Mouse (Mus musculus): ENCODE measurements at regions not wholly inside any gene's neighbourhood (a gene's known extent, or its start where the extent isn't known, plus 50 kb on each side); places are given as distances from the start of the nearest gene placed in this dataset.

GRCm38 (mm10) chr8:8183233-8183622, 477.8 kb downstream of the Efnb2 start:
- DNase-seq (ENCODE audit: low spot score), result no peak

- no peak for DNase-seq (ENCODE audit: low spot score)
Measured at GRCm38 (mm10) chr8:8182616-8183232, 478.3 kb downstream of the Efnb2 start.

DNA sequence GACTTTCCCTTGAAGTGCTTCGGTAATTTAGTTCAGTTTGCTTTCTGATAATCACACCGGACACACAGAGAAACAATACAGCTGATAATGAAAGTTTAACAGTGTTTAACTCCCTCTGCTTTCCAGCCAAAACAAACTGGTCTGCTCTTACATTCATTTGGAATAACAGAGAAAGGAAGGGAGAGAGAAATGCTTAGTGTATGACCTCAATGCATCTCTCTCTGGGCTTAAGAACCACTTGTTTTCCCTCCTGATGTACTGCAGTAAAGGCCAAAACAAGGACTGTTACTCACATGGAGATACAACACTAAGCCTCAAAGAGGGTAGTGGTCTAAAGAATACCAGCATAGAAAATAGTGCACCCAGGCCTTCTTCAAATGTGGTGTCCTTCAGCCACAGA, 478.9 kb downstream of the Efnb2 start:
- DNase-seq (ENCODE audit: low spot score), result no peak

GRCm38 (mm10) chr8:8174286-8174685, 486.8 kb downstream of the Efnb2 start:
- DNase-seq (ENCODE audit: low spot score), result peak; percentile 36

DNA sequence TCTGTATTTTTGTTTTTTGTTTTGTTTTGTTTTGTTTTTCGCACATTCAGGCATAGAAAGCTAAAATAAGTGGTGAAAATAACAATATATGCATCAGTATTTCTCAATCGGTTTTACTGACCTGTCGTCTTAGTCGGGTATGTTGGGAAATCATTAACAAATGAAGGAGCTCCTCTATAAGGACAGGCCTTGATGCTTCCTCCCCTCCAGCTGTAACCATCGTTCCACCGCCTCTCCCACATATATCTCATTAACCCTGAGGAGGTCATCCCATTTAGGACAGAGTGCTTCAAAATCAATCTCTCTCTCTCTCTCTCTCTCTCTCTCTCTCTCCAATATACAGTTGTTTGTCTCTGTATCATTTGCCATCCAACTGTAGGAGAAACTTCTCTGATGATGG, 492.4 kb downstream of the Efnb2 start:
- DNase-seq (ENCODE audit: low spot score), result no peak

GRCm38 (mm10) chr8:8168250-8168649, 492.8 kb downstream of the Efnb2 start:
- no peak for DNase-seq (ENCODE audit: low spot score)

DNA sequence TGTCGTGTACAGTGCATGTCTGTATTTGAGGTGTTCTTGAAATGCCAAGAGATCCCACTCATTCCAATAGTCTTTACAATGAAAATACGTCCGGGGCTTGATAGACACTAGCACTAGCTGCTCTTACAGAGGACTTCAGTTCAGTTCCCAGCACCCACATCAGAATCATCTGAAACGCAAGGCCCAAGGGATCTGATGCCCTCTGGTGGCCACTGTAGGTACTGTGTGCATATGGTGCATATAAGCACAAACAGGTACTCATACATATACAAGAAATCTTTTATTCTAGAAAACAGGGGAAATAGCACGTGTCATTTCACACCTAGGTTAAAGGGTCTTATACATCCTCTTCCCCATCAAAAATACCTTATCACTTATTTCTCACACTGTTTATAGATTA, 513.5 kb downstream of the Efnb2 start:
- no peak for DNase-seq (ENCODE audit: low spot score)

DNA sequence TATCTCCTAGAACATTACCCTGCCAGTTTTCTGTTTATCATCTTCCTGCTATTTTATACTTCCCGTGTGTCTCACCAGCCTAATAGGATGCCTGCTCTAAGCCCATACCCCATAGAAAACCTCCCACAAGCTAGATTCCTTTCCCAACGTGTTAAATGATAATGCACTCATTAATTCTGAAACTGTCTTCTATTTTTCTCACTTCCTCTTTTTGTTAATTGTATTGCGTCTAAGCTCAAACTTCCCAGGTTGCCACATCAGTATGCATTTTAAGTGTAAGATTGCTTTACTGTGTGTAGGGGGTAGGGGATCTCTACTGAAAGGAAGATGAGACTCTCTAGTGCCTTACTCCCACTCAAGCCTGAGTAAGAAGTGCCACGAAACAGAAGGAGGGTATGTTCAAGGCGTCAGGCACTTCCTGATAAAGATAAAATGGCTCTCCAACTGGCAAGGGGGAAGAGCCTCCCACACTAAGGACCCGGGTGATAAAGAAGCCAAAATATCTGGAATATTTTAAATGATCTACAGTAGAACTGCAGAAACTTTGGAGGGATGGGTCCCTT, 518.0 kb downstream of the Efnb2 start:
- no peak for DNase-seq (ENCODE audit: low spot score)

- DNase-seq (ENCODE audit: low spot score), result peak; percentile 12
Measured at GRCm38 (mm10) chr8:8142461-8142860, 518.6 kb downstream of the Efnb2 start.

- DNase-seq (ENCODE audit: low spot score), result no peak
Measured at GRCm38 (mm10) chr8:8139720-8140119, 521.3 kb downstream of the Efnb2 start.

- DNase-seq (ENCODE audit: low spot score), result peak; percentile 11
Measured at GRCm38 (mm10) chr8:8133001-8133785, 527.8 kb downstream of the Efnb2 start.

- DNase-seq (ENCODE audit: low spot score), result peak; percentile 42
Measured at GRCm38 (mm10) chr8:8131961-8132376, 529.1 kb downstream of the Efnb2 start.

DNA sequence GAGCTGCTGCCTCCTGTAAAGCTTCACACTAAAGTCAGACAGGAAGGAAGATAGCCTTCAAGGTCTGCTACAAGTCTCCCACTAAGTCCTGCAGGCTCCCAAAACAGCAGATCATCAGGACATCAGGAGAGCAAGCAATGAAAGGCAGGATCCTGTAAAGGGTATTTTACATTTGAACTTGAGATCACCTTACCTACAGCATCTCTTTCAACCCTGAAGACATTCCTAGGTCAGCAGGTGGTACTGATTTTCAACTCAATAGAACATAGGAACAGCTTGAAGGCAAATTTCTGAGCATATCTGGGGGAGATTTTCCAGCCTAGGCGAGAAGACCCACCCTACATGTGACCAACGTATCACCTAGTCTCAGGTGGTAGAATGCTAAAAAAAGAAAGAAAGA, 530.2 kb downstream of the Efnb2 start:
- no peak for DNase-seq (ENCODE audit: low spot score)

DNA sequence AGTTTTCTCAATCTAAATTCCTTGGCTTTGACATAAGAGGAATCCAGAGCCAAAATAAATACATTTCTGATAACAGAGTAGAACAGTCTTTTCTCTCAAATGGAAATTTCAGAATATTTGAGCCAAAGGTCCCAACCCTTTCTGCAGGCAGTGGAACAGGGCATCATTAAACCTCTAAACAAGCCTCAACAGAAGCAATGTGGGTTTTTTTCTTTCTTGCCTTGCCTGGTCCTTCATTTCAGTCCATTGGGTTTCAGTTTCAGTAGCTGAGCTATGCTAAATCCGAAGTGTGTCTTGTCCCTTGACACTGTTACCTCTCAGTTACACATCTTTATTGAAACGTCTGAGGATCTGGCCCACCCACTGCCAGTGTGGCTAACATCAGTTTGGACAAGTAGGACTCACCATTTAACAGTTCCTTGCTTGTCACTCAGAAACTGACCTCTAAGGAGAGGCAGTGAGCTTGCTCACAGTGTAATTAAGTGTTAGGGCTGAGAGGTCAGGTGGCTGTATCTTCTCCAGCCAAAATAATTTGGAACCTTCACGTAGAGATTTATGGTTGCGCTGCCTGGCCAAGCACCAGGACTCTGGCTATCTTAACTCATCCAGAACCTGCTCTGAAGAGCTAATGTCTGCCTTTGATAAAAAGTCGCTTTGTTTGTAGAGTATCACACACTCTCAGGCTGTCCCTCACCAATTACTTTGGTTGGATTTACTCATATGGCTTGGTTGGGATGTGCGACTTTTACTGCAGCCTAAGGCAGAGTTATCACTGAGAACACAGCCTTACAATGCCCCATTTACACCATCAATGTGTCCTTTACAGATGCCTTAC, 545.2 kb downstream of the Efnb2 start:
- DNase-seq (ENCODE audit: low spot score), result no peak

GRCm38 (mm10) chr8:8114604-8115003, 546.4 kb downstream of the Efnb2 start:
- no peak for DNase-seq (ENCODE audit: low spot score)

- no peak for DNase-seq (ENCODE audit: low spot score)
Measured at GRCm38 (mm10) chr8:8109785-8110350, 551.2 kb downstream of the Efnb2 start.

- no peak for DNase-seq (ENCODE audit: low spot score)
Measured at GRCm38 (mm10) chr8:8103492-8103891, 557.5 kb downstream of the Efnb2 start.

- no peak for DNase-seq (ENCODE audit: low spot score)
Measured at GRCm38 (mm10) chr8:8102010-8102727, 558.9 kb downstream of the Efnb2 start.

- DNase-seq (ENCODE audit: low spot score), result no peak
Measured at GRCm38 (mm10) chr8:8092551-8092950, 568.5 kb downstream of the Efnb2 start.

DNA sequence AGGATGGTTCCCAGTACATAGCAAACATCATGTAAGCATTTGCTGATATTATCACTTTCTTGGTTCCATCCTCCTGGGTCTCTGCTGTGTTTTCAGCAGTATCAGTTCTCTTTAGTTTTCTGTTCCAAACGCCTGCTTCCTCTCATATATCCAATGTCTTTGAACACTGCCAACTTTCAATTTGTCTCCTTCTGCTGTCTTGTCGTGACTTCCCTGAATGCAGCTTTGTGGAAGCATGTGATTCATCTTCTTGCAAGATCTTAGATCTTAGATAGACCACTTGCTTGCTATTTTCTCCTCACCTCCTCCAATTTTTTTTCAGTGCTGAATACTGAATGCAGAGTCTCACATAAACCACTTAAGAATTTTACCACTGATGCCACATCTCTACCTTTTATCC, 576.4 kb downstream of the Efnb2 start:
- DNase-seq (ENCODE audit: low spot score), result no peak

DNA sequence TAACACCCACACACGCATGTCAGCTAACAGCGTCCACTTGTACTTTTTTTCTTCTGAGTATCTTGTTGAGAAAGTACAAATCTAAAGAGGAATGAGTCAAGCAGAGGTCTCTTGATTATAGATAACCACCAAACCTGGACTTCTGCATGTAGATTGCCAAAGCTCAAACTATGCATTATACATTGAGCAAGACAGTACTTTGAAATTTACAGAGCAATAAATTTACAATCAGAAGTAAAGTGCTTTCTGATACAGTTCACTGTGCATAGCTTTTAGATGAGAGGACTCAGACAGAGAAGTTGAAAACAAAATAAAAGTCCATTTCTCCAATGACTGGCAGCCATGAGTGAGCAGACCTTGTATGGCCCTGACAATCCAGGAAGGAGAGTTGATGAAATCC, 597.0 kb downstream of the Efnb2 start:
- DNase-seq (ENCODE audit: low spot score), result no peak
